Mouse (Mus musculus): ENCODE results near the gene Olfr466. TPM values are rescaled to one million over a fixed set of nuclear protein-coding genes. Genes with fewer than 3 reads are reported as not detected.

Gene Olfr466
- polyA plus RNA-seq (2015; fragmentation: Nextera tagmentation; extraction: Ambion mirVana), result not detected in 2 replicates

- no peaks in the 10 kb centered on the region for H3K36me3 ChIP-seq
- H3K4me2 ChIP-seq, result no peak within 1 kb of the TSS
- no peaks in the 10 kb centered on the region for H3K4me1 ChIP-seq (replicated peaks)
- H3K27ac ChIP-seq, result no peak within 1 kb of the TSS
- no peak within 1 kb of the TSS for H3K4me3 ChIP-seq
- 77% methylated on average over 1 of the region's 1 CpGs for WGBS
- no peaks in the 10 kb centered on the region for H3K27me3 ChIP-seq
- no peaks in the 10 kb centered on the region for H3K9me3 ChIP-seq
- no peak within 1 kb of the TSS for H3K9ac ChIP-seq
- no peak for ATAC-seq (ENCODE audit: low FRiP score)
These were observed at the start of gene Olfr466 for GRCm38 (mm10) chr13:65149940-65150339. Gene Olfr466, plus strand, starts transcription at chr13:65150240.

GRCm38 (mm10) chr13:65100678-65101077 is 49.4 kb upstream of the Olfr466 start:
- peaks cover 36% of the 10 kb centered on the region for H3K9me3 ChIP-seq
- ATAC-seq (ENCODE audit: low FRiP score), result no peak
- no peaks in the 10 kb centered on the region for H3K4me1 ChIP-seq (replicated peaks)
- H3K4me3 ChIP-seq, result no peak overlapping the region
- H3K27me3 ChIP-seq, result no peaks in the 10 kb centered on the region
- 95% methylated on average over 9 of the region's 9 CpGs for WGBS
- no peak overlapping the region for H3K4me2 ChIP-seq
- H3K9ac ChIP-seq, result no peak overlapping the region
- no peak overlapping the region for H3K27ac ChIP-seq
- H3K36me3 ChIP-seq, result peaks cover 22% of the 10 kb centered on the region; the same call in 1 of the 2 replicates

- WGBS, result 94% methylated on average over 3 of the region's 3 CpGs
- peaks cover 40% of the 10 kb centered on the region for H3K9me3 ChIP-seq
These were observed 48.8 kb upstream of the Olfr466 start for GRCm38 (mm10) chr13:65101232-65101631.

GRCm38 (mm10) chr13:65111961-65112360 is 38.1 kb upstream of the Olfr466 start:
- WGBS, result 1% methylated on average over 5 of the region's 5 CpGs
- Histone ChIP-seq H3K9me3 (no peaks in the 10 kb centered on the region), H3K4me3 (peak overlapping the region; percentile 61), H3K27ac (peak overlapping the region; percentile 90), H3K4me1 (replicated peaks) (peaks cover 20% of the 10 kb centered on the region), H3K36me3 (0 out of 2 replicates have a peak, but pooled peaks cover 5% of the 10 kb centered on the region), H3K4me2 (peak overlapping the region; percentile 81), H3K9ac (peak overlapping the region; percentile 87), H3K27me3 (no peaks in the 10 kb centered on the region)
- ATAC-seq (ENCODE audit: low FRiP score), result no peak

More at GRCm38 (mm10) chr13:65101232-65101631, 48.8 kb upstream of the Olfr466 start:
- Histone ChIP-seq H3K4me2 (no peak overlapping the region), H3K4me1 (replicated peaks) (no peaks in the 10 kb centered on the region), H3K27me3 (no peaks in the 10 kb centered on the region), H3K36me3 (peaks cover 23% of the 10 kb centered on the region; the same call in 1 of the 2 replicates), H3K9ac (no peak overlapping the region), H3K27ac (no peak overlapping the region), H3K4me3 (no peak overlapping the region)
- ATAC-seq (ENCODE audit: low FRiP score), result no peak

GRCm38 (mm10) chr13:65112459-65113110 is 37.5 kb upstream of the Olfr466 start, which contains the start of gene Mfsd14b:
Gene Mfsd14b, minus strand, starts transcription at chr13:65112975.
- H3K9ac ChIP-seq, result peak within 1 kb of the TSS; percentile 87
- H3K4me1 ChIP-seq (replicated peaks), result peaks cover 20% of the 10 kb centered on the region
- H3K36me3 ChIP-seq, result 0 out of 2 replicates have a peak, but pooled peaks cover 3% of the 10 kb centered on the region
- peak within 1 kb of the TSS; percentile 61 for H3K4me3 ChIP-seq
- H3K27ac ChIP-seq, result peak within 1 kb of the TSS; percentile 90
- H3K4me2 ChIP-seq, result peak within 1 kb of the TSS; percentile 81
- no peaks in the 10 kb centered on the region for H3K27me3 ChIP-seq
- H3K9me3 ChIP-seq, result no peaks in the 10 kb centered on the region
- peak; percentile 99 for ATAC-seq (ENCODE audit: low FRiP score)
- under 1% methylated on average over 60 of the region's 60 CpGs for WGBS

GRCm38 (mm10) chr13:65113239-65113638 is 36.8 kb upstream of the Olfr466 start:
- WGBS, result 63% methylated on average over 3 of the region's 3 CpGs
- peak overlapping the region; percentile 61 for H3K4me3 ChIP-seq
- H3K36me3 ChIP-seq, result no peaks in the 10 kb centered on the region
- ATAC-seq (ENCODE audit: low FRiP score), result peak; percentile 75
- H3K9me3 ChIP-seq, result no peaks in the 10 kb centered on the region
- peak overlapping the region; percentile 81 for H3K4me2 ChIP-seq
- H3K27ac ChIP-seq, result peak overlapping the region; percentile 90
- peaks cover 20% of the 10 kb centered on the region for H3K4me1 ChIP-seq (replicated peaks)
- H3K27me3 ChIP-seq, result no peaks in the 10 kb centered on the region
- H3K9ac ChIP-seq, result peak overlapping the region; percentile 87

- H3K27ac ChIP-seq, result no peak overlapping the region
- H3K9ac ChIP-seq, result no peak overlapping the region
- H3K9me3 ChIP-seq, result no peaks in the 10 kb centered on the region
- no peaks in the 10 kb centered on the region for H3K27me3 ChIP-seq
- H3K4me2 ChIP-seq, result no peak overlapping the region
- no peaks in the 10 kb centered on the region for H3K4me1 ChIP-seq (replicated peaks)
- no peak for ATAC-seq (ENCODE audit: low FRiP score)
- H3K36me3 ChIP-seq, result no peaks in the 10 kb centered on the region
- H3K4me3 ChIP-seq, result no peak overlapping the region
- WGBS, result 79% methylated on average over 3 of the region's 3 CpGs
These were observed 29.1 kb upstream of the Olfr466 start for GRCm38 (mm10) chr13:65120984-65121383.

GRCm38 (mm10) chr13:65122111-65122510 is 27.9 kb upstream of the Olfr466 start:
- Histone ChIP-seq H3K27ac (no peak overlapping the region), H3K9me3 (no peaks in the 10 kb centered on the region), H3K36me3 (no peaks in the 10 kb centered on the region), H3K4me1 (replicated peaks) (no peaks in the 10 kb centered on the region), H3K4me3 (no peak overlapping the region), H3K9ac (no peak overlapping the region), H3K27me3 (no peaks in the 10 kb centered on the region), H3K4me2 (no peak overlapping the region)
- 80% methylated on average over 1 of the region's 1 CpGs for WGBS
- ATAC-seq (ENCODE audit: low FRiP score), result no peak

- 73% methylated on average over 3 of the region's 3 CpGs for WGBS
These were observed 22.8 kb upstream of the Olfr466 start for GRCm38 (mm10) chr13:65127063-65127847.

GRCm38 (mm10) chr13:65137789-65138188 is 12.3 kb upstream of the Olfr466 start, which contains the start of gene Olfr465-ps1:
Gene Olfr465-ps1, plus strand, starts transcription at chr13:65138089.
- Histone ChIP-seq H3K4me3 (no peak within 1 kb of the TSS), H3K27me3 (no peaks in the 10 kb centered on the region), H3K36me3 (no peaks in the 10 kb centered on the region), H3K27ac (no peak within 1 kb of the TSS), H3K9me3 (no peaks in the 10 kb centered on the region), H3K4me1 (replicated peaks) (no peaks in the 10 kb centered on the region), H3K9ac (no peak within 1 kb of the TSS), H3K4me2 (no peak within 1 kb of the TSS)
- ATAC-seq (ENCODE audit: low FRiP score), result no peak
- WGBS, result 87% methylated on average over 4 of the region's 4 CpGs

More at GRCm38 (mm10) chr13:65127063-65127847, 22.8 kb upstream of the Olfr466 start:
- H3K4me2 ChIP-seq, result no peak overlapping the region
- H3K36me3 ChIP-seq, result no peaks in the 10 kb centered on the region
- H3K9me3 ChIP-seq, result no peaks in the 10 kb centered on the region
- no peak overlapping the region for H3K9ac ChIP-seq
- no peaks in the 10 kb centered on the region for H3K27me3 ChIP-seq
- H3K4me3 ChIP-seq, result no peak overlapping the region
- H3K4me1 ChIP-seq (replicated peaks), result no peaks in the 10 kb centered on the region
- no peak for ATAC-seq (ENCODE audit: low FRiP score)
- H3K27ac ChIP-seq, result no peak overlapping the region

GRCm38 (mm10) chr13:65174102-65174501 is 24.1 kb downstream of the Olfr466 start:
- WGBS, result 81% methylated on average over 3 of the region's 3 CpGs
- Histone ChIP-seq H3K4me1 (replicated peaks) (no peaks in the 10 kb centered on the region), H3K27me3 (no peaks in the 10 kb centered on the region)

GRCm38 (mm10) chr13:65175734-65176471 is 25.9 kb downstream of the Olfr466 start:
- Histone ChIP-seq H3K9me3 (no peaks in the 10 kb centered on the region), H3K27ac (no peak overlapping the region), H3K4me2 (peak overlapping the region; percentile 61), H3K4me1 (replicated peaks) (no peaks in the 10 kb centered on the region), H3K27me3 (no peaks in the 10 kb centered on the region), H3K36me3 (no peaks in the 10 kb centered on the region), H3K4me3 (peak overlapping the region; percentile 41), H3K9ac (peak overlapping the region; percentile 71)
- ATAC-seq (ENCODE audit: low FRiP score), result peak; percentile 81
- 23% methylated on average over 45 of the region's 46 CpGs for WGBS

More at GRCm38 (mm10) chr13:65174102-65174501, 24.1 kb downstream of the Olfr466 start:
- no peaks in the 10 kb centered on the region for H3K36me3 ChIP-seq
- H3K4me3 ChIP-seq, result no peak overlapping the region
- H3K9me3 ChIP-seq, result no peaks in the 10 kb centered on the region
- no peak overlapping the region for H3K27ac ChIP-seq
- no peak overlapping the region for H3K4me2 ChIP-seq
- no peak for ATAC-seq (ENCODE audit: low FRiP score)
- no peak overlapping the region for H3K9ac ChIP-seq

Measured in hindbrain, embryonic 13.5 days (tissue).